Mouse (Mus musculus): ENCODE data around the gene Pde7b. TPM values are rescaled to one million over a fixed set of nuclear protein-coding genes. Genes with fewer than 3 reads are reported as not detected.

Gene Pde7b
- polyA plus RNA-seq, 1 experiment, result 6.1 TPM

DNA sequence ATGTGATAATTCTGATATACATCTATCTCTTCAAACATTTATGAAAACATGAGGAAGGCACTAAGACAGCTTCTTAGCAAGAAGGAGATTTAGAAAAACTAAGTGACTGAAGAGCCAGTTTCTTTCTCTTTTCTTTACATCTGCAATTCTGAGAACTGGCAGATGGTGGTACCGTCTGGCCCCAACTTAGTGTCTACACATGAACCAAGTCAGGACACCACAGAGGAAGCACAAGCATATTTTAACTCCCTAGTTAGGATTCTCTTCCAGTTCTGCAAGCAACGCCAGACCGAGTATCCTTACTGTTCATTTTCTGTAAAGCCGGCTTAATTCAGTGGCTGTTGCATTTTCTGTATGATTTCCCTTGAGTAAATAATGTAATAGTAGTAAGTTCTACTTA lies 138.9 kb downstream of the Pde7b start:
- TF ChIP-seq POLR2A (IDR thresholded peaks at IDR 0.05; ENCODE audit: borderline replicate concordance, extremely low read depth, insufficient read depth, insufficient read length, poor library complexity, severe bottlenecking) (no peak), CTCF (IDR thresholded peaks at IDR 0.05; ENCODE audit: borderline replicate concordance, extremely low read depth, insufficient read depth, insufficient read length) (no peak)
- DNase-seq (ENCODE audit: low read depth), result peak; percentile 32

DNA sequence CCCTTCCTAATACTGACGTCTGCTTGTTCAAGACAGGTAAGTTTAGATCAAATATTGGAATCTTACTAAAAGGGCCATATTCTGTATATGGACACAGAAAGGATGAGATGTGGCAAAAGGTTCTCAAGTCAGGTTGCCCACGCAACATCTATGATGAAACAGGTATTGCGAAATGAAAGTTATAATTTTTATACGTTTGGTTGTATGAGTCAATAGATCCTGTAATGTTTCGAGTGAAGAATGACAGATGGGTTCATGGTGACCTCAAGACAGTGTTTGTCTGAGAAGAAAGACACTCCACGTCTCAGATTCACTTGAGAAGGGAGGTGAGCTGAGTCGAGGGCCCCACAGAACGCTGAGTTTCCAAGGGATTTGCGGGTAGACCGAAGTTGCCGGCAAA lies 149.9 kb downstream of the Pde7b start:
- DNase-seq (ENCODE audit: low read depth), result no peak
- no peak for TF ChIP-seq POLR2A (IDR thresholded peaks at IDR 0.05; ENCODE audit: borderline replicate concordance, extremely low read depth, insufficient read depth, insufficient read length, poor library complexity, severe bottlenecking)

DNA sequence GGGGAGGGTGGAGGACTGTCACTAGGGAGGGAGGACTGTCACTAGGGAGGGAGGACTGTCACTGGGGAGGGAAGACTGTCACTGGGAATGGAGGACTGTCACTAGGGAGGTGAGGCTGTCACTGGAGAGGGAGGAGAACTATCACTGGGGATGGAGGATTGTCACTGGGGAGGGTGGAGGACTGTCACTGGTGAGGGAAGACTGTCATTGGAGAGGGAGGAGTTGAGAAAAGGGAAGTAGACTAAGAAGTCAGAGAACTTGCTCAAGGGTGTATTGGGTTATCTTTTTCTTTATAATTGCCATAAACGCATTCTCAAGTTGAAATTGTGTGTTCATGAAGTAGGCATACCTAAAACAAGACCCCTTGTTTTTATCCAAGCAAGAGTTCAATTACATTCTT lies 150.5 kb downstream of the Pde7b start:
- DNase-seq (ENCODE audit: low read depth), result no peak
- TF ChIP-seq CTCF (IDR thresholded peaks at IDR 0.05; ENCODE audit: borderline replicate concordance, extremely low read depth, insufficient read depth, insufficient read length) (no peak), POLR2A (IDR thresholded peaks at IDR 0.05; ENCODE audit: borderline replicate concordance, extremely low read depth, insufficient read depth, insufficient read length, poor library complexity, severe bottlenecking) (no peak)

DNA sequence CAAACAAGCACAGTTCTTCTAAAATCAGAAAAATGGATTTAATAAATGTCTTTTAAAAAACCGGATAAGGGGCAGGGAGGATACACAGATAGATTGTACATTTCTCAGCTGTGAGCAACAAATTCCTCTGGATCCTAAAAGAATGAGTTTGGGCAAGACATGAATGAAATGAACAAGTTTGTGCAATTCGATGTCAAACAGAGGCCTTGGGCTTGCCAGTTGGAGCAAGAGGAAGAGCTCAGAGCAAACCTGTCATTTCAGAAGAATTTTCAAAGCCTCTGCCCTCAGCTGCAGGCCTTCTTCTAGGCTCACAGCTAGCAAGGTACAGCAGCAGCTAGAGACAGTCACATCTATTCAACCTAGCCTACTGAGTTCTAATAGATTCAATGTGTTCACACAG lies 153.4 kb downstream of the Pde7b start:
- no peak for DNase-seq (ENCODE audit: low read depth)
- TF ChIP-seq POLR2A (IDR thresholded peaks at IDR 0.05; ENCODE audit: borderline replicate concordance, extremely low read depth, insufficient read depth, insufficient read length, poor library complexity, severe bottlenecking), result no peak
- TF ChIP-seq CTCF (IDR thresholded peaks at IDR 0.05; ENCODE audit: borderline replicate concordance, extremely low read depth, insufficient read depth, insufficient read length), result no peak

DNA sequence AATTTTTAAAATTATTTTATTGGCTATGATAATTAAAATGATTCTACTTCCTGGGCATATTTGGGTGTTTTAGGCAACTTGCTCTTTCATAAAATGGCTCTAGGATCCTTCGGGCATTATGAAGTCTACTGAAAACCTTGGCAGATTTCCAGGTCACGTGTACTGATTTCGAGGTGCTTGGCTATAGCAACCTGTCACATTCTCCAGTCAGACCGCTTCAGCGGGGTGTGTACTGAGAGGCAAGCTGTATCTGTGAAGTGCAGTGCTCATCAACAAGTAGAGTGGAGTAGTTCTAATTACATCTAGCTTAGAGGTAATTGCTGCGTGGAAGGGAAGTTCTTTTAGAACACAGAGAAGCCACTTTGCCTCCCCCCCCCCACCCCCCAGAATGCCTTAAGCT lies 156.2 kb downstream of the Pde7b start:
- TF ChIP-seq CTCF (IDR thresholded peaks at IDR 0.05; ENCODE audit: borderline replicate concordance, extremely low read depth, insufficient read depth, insufficient read length), result no peak
- no peak for TF ChIP-seq POLR2A (IDR thresholded peaks at IDR 0.05; ENCODE audit: borderline replicate concordance, extremely low read depth, insufficient read depth, insufficient read length, poor library complexity, severe bottlenecking)
- DNase-seq (ENCODE audit: low read depth), result peak; percentile 66

DNA sequence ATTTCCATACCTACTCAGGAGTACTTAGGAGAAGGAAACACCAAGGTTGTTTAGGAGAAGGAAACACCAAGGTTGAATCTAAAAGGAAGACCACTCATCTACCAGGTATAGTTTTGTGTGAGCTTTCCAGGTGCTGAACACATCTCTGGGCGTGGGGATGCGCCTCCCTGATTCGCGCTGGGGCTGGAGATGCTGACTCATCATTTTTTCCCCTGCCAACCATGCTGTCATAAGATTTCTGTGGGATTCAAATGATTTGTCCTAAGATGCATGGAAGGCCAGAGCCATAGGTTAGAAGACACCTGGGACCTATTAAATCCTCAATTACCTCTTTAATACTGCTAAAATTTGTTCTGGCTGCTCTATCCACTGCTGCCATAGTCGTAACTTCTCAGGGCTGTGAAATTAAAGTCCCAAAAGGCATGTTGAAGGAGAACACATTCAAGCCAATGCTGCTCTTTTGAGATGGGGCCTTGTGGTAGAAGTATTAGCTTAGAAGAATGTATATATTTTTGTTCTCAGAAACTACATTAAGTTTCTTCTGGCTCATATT lies 157.1 kb downstream of the Pde7b start:
- no peak for TF ChIP-seq POLR2A (IDR thresholded peaks at IDR 0.05; ENCODE audit: borderline replicate concordance, extremely low read depth, insufficient read depth, insufficient read length, poor library complexity, severe bottlenecking)
- no peak for TF ChIP-seq CTCF (IDR thresholded peaks at IDR 0.05; ENCODE audit: borderline replicate concordance, extremely low read depth, insufficient read depth, insufficient read length)
- no peak for DNase-seq (ENCODE audit: low read depth)

DNA sequence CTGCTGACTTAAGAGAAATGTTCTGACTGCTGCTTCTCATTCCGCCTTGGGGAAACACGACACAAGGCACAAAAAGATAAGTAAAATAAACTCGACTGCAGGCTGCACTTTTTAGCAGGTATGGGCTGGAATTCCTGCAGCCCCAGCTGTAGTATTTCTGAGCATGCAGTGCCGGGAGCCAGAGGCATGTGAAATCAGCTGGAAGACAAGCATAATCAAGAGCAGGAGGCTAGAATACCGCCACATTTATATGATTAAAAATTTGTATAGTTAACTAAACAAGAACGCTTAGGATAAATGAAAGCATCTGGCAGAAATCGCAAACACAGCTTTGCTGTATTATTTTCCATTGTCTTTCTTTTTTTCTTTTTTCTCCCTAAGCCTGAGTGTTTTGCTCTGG lies 168.4 kb downstream of the Pde7b start:
- TF ChIP-seq CTCF (IDR thresholded peaks at IDR 0.05; ENCODE audit: borderline replicate concordance, extremely low read depth, insufficient read depth, insufficient read length), result no peak
- TF ChIP-seq POLR2A (IDR thresholded peaks at IDR 0.05; ENCODE audit: borderline replicate concordance, extremely low read depth, insufficient read depth, insufficient read length, poor library complexity, severe bottlenecking), result no peak
- DNase-seq (ENCODE audit: low read depth), result peak; percentile 26

DNA sequence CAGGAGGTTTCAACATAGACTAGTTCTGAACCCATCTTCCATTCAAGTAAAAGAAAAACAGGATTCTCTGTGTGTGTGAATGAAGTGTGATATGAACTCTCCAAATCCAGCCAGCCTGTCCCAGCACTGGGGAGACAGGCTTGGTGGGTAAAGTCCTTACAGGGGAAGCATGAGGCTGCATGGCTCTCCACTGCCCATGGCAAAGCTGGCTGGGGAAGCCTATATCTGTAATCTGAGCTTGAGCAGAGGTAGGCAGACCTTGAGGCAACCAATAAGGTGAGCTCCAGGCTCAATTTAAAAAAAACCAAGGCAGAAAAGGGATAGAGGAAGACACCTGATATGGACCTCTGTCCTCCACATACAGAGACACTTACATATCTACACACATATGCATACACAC lies 173.5 kb downstream of the Pde7b start:
- no peak for DNase-seq (ENCODE audit: low read depth)
- TF ChIP-seq POLR2A (IDR thresholded peaks at IDR 0.05; ENCODE audit: borderline replicate concordance, extremely low read depth, insufficient read depth, insufficient read length, poor library complexity, severe bottlenecking) (no peak), CTCF (IDR thresholded peaks at IDR 0.05; ENCODE audit: borderline replicate concordance, extremely low read depth, insufficient read depth, insufficient read length) (no peak)

DNA sequence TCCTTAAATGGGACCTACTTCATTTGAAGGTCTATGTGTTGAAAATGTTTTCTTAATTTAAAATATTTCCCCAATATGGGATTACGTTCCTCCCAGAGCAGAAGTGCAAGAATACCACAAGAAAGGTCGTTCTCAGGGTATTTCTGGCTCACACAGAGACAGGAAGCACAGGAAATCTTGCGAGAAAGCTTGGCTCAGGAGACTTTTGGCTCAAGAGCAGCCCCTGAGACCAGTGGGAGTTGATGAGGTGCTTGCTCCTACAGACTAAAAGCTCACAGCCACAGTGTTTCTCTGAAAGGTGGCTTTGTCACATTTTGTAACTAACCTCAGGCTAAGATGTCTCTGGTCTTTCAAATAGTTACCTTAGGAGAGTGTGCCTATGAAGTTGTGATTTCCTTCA lies 174.1 kb downstream of the Pde7b start:
- TF ChIP-seq CTCF (IDR thresholded peaks at IDR 0.05; ENCODE audit: borderline replicate concordance, extremely low read depth, insufficient read depth, insufficient read length) (no peak), POLR2A (IDR thresholded peaks at IDR 0.05; ENCODE audit: borderline replicate concordance, extremely low read depth, insufficient read depth, insufficient read length, poor library complexity, severe bottlenecking) (no peak)
- DNase-seq (ENCODE audit: low read depth), result no peak

DNA sequence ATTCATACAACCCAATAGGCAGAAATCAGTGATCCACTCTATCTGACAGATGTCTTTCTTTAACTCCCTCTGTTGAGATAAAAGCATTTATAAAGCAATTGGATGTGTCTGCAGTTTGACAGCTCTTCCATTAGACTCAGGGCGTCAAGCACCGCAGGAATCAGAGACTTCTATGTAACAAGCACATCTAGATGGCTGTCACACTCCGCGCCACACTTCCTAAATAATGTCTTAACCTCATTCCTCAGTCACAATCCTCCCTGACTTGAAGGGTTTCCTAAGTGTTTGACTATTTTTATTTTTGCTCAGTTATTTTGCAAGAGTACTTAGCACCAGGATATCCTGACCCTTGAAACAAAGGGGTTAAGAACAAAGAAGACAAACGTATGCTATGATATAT lies 174.7 kb downstream of the Pde7b start:
- DNase-seq (ENCODE audit: low read depth), result peak; percentile 74
- TF ChIP-seq CTCF (IDR thresholded peaks at IDR 0.05; ENCODE audit: borderline replicate concordance, extremely low read depth, insufficient read depth, insufficient read length) (no peak), POLR2A (IDR thresholded peaks at IDR 0.05; ENCODE audit: borderline replicate concordance, extremely low read depth, insufficient read depth, insufficient read length, poor library complexity, severe bottlenecking) (no peak)

DNA sequence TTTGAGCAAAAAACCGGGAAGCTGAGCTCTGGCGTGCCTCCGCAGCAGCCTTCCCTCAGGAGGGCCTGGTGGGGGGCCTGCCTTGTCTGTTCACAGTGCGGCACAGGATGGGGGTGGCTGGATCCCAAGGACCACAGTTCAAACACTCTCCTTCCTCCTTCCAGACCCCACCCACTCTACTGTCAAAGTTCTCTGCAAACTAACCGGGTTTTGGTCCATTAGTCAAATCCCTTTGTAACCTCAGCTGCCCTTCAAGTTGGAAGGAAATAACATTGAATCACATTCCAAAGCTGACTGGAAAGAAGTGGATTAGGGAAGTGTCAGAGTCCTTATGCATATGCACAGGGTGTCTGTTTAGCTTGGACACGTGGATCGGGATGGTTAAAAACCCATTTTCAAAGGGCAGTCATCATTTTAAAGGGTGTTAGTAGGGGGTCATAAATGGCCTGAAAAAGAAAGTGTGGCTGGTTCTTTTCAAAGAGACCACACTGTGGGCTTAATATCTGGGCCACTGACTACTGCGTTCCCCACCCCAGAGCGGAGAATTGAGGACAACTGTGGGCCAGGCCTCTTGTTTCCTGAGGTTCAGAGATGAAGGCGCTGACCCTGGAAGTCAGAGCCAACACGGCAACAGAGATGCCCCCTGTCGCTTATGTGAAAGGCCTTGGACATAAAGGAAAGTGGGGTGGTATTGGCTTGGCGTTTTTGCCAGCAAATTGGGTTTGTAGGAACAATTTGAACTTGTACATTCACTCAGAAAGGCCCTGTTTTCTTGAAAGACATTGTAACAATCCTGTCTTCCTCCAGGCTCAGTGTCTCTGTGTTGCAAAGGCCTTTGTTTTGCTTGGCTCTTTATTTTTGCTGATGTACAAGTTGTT lies 175.8 kb downstream of the Pde7b start:
- TF ChIP-seq CTCF (IDR thresholded peaks at IDR 0.05; ENCODE audit: borderline replicate concordance, extremely low read depth, insufficient read depth, insufficient read length), result no peak
- no peak for TF ChIP-seq POLR2A (IDR thresholded peaks at IDR 0.05; ENCODE audit: borderline replicate concordance, extremely low read depth, insufficient read depth, insufficient read length, poor library complexity, severe bottlenecking)
- DNase-seq (ENCODE audit: low read depth), result peak; percentile 64

Measured in brain, embryonic 14.5 days (tissue).